Mouse (Mus musculus): ENCODE results near the gene Fam69b.

The Fam69b gene

GRCm38 (mm10) chr2:26661768-26662508 is 33.7 kb downstream of the Fam69b start:
- no peak for DNase-seq (ENCODE audit: low spot score)

DNA sequence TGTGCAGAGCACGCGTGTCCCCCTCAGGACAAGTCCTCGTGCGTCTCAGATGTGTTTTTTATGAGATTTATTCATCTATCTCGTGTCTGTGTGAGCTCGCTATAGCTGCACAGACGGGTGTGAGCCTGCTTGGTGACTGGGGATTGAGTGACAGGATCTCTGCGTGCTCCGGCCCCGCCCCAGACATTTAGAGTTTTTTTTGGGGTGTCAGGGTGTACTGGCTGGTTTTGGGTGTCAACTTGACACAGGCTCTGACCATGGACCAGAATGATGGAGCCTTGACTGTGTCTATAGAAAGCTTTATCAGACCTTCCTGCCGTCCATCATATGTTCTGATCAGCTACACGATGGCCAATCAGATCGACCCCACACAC is 34.2 kb downstream of the Fam69b start:
- no peak for DNase-seq (ENCODE audit: low spot score)

DNA sequence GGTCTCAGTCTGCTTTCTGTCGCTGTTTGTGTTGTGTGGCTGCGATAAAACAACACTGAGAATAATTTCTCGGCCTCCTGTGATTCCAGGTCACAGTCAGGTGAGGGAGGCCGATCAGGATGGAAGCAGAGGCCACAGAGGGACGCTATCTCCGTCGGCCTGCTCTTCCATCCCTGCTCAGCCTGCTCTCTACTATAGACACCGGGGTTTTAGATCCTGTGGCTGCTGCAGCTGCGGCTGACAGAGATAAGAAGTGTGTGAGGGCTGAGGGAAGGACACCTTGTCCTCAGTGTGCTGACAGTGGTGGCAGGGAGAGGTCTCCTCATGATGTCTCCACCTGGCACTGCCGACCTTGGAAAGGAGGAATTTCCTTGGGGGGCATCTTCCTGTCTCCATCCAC is 34.9 kb downstream of the Fam69b start:
- no peak for DNase-seq (ENCODE audit: low spot score)

- DNase-seq (ENCODE audit: low spot score), result peak; percentile 69
These were observed 35.3 kb downstream of the Fam69b start for GRCm38 (mm10) chr2:26663551-26663950.

- DNase-seq (ENCODE audit: low spot score), result no peak
These were observed 40.5 kb downstream of the Fam69b start for GRCm38 (mm10) chr2:26668746-26669145.

GRCm38 (mm10) chr2:26671182-26671581 is 42.9 kb downstream of the Fam69b start, which contains the start of gene Lcn4:
TSS of gene Lcn4 (minus strand) at chr2:26671282.
- DNase-seq (ENCODE audit: low spot score), result no peak
